Mouse (Mus musculus): Measurements from ENCODE around the gene Krtap10-10.
A peak's percentile ranks its signal among the peaks of the same experiment; 100 is the strongest.

The Krtap10-10 gene

GRCm38 (mm10) chr10:77869651-77870050 is 33.9 kb downstream of the Krtap10-10 start:
- DNase-seq, result no peak

- peak; percentile 50 to 52 for DNase-seq
Measured at GRCm38 (mm10) chr10:77878985-77879384, 43.2 kb downstream of the Krtap10-10 start.

- no peak for DNase-seq
Measured at GRCm38 (mm10) chr10:77880305-77880704, 44.6 kb downstream of the Krtap10-10 start.

GRCm38 (mm10) chr10:77882553-77882952 is 46.8 kb downstream of the Krtap10-10 start:
- no peak for DNase-seq

- DNase-seq, result peak in 1 of 2 experiments; percentile 32
Measured at GRCm38 (mm10) chr10:77886007-77886747, 50.4 kb downstream of the Krtap10-10 start.
